Mouse (Mus musculus) right cerebral cortex, postnatal 10 days (tissue): ENCODE measurements at regions not wholly inside any gene's neighbourhood (a gene's known extent, or its start where the extent isn't known, plus 50 kb on each side); places are given as distances from the start of the nearest gene placed in this dataset.
A peak's percentile ranks its signal among the peaks of the same experiment; 100 is the strongest.

Source experiments
- DNase-seq, 2 experiments: peaks; one replicate each; pipeline ENCODE4 v3.0.0; 2021; ENCODE audit warnings: low spot score in 2 of 2

GRCm38 (mm10) chr13:47748906-47749305 is 512.1 kb upstream of the Id4 start:
- DNase-seq = no peak

DNA sequence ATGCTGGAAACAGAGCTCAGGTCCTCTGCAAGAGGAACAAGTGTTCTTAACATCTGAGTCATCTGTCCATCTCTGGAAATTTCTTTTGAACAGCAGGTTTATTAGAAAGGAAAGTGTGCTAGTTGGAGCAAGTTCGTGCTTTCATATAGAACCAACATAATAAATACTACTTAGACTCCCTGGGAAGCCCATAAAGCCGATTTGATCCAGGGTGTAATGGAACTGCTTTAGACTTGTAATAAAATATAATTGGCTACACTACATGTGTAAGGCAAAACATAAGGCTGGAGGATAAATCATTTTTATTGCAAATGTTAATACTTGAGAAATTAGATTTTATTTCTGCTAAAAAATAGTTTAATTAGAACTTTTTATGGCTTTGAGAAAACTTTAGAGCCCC is 510.0 kb upstream of the Id4 start:
- DNase-seq = no peak

GRCm38 (mm10) chr13:47764802-47765597 is 496.0 kb upstream of the Id4 start:
- no peak for DNase-seq

- no peak for DNase-seq
Measured at GRCm38 (mm10) chr13:47768963-47769527, 492.0 kb upstream of the Id4 start.

GRCm38 (mm10) chr13:47777206-47778099 is 483.6 kb upstream of the Id4 start:
- no peak for DNase-seq

DNA sequence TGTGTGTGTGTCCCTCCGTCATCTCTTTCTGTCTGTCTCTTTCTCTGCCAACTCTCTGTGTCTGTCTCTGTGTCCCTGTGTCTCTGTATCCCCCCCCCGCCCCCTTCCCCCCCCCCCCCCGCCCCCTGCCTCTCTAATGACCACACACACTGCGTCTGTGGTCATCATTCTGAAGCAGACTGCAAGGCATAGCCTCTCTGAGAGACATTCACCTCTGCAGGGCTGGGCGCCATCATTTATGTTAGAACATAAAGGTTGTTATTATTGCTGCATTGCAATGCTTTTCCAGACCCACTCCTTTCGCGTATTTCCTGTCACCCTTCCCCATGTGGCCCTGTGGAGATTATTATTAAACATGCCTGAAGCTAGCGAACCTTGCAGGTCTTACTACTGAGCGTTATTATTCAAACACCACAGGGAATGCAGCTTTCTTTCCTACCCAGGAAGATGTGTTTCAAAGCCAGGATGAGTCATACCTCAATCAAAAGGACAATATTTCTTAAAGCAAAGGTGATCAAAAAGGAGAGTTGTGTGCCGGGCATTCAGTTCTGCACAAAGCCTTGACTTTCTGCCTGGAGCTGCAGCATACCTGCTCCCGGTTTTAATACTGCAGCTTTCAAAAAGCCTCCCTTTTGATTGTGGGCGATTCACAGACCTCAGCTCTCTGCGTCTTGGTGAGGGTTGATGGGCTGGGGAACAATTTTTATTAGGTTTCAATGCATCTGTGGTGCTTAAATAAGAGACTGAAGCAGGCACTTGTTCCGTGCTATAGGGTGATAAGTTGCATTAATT is 482.6 kb upstream of the Id4 start:
- DNase-seq = no peak

GRCm38 (mm10) chr13:47784406-47784805 is 476.6 kb upstream of the Id4 start:
- DNase-seq = no peak

DNA sequence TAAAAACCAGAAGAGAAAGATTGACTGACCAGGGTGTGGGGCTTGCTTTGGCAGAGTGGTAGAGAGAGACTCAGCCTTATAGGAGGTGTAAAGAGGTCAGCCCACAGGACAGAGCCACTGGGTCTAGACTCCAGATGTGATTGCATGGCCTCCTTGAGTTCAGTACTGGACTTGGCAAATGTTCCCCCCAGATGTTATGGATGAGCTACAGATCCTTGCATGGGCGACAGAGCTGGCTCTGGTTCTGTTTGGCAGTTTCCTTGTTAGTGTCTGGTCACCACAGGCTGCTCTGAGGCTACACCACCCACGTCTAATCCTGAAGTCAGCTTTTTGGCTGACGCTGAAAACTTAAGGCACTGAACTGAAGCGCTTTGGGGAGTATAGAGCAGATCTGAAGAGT is 463.2 kb upstream of the Id4 start:
- DNase-seq = no peak

- DNase-seq = no peak
Measured at GRCm38 (mm10) chr13:47811711-47812415, 449.2 kb upstream of the Id4 start.

DNA sequence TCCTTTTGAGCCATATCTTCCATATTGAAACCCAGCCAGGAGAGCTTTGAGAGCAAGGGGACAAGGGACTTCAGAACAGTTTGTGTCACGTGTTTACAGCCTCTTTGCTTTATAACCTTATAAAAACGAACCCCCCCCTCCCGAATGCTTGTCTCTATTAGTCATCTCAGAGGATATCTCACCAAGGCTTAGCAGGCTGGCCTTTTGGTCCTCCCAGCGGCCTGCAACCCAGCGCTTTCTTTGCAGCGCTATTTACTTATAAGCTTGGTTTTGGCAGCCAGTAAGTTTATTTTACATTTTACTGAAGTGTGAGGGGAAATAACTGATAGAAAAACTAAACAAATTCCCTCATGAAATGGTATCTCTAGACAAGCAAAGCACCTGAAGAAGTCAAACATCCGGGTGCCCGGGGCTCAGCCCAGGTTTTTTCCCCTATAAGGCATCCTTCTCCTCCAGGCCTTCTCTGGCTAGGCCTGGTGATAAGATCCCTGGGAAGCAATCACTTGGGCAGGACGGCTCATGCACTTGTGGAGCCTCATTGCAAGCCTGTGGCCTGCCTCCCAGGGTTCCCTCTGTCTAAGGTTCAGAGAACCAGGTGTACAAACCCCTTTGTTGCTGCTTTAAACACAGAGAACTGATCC is 442.0 kb upstream of the Id4 start:
- DNase-seq = no peak

GRCm38 (mm10) chr13:47836491-47836890 is 424.5 kb upstream of the Id4 start:
- DNase-seq = peak; percentile 48 to 64

DNA sequence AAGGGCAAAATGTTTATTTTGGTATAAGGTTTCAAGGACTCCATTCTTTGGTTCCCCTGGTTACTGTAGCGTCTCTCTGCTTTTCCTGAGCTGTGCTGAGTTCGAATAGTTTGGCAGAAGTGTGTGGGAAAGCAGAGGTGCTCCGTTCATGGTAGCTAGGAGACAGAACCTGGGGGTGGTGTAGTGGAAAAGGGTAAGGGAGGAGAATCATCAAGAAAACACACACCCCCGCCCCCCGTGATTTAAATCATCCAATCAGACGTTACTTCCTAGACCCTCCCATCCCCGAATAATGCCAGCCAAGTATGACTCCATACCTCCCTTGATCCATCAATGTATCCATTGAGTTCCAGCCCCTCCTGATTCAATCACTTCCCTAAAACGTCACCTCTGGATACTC is 418.6 kb upstream of the Id4 start:
- peak; percentile 29 to 36 for DNase-seq

GRCm38 (mm10) chr13:47843011-47843410 is 418.0 kb upstream of the Id4 start:
- DNase-seq = no peak

GRCm38 (mm10) chr13:47843541-47844267 is 417.3 kb upstream of the Id4 start:
- peak in 1 of 2 experiments; percentile 25 for DNase-seq

- no peak for DNase-seq
Measured at GRCm38 (mm10) chr13:47846713-47847112, 414.3 kb upstream of the Id4 start.

DNA sequence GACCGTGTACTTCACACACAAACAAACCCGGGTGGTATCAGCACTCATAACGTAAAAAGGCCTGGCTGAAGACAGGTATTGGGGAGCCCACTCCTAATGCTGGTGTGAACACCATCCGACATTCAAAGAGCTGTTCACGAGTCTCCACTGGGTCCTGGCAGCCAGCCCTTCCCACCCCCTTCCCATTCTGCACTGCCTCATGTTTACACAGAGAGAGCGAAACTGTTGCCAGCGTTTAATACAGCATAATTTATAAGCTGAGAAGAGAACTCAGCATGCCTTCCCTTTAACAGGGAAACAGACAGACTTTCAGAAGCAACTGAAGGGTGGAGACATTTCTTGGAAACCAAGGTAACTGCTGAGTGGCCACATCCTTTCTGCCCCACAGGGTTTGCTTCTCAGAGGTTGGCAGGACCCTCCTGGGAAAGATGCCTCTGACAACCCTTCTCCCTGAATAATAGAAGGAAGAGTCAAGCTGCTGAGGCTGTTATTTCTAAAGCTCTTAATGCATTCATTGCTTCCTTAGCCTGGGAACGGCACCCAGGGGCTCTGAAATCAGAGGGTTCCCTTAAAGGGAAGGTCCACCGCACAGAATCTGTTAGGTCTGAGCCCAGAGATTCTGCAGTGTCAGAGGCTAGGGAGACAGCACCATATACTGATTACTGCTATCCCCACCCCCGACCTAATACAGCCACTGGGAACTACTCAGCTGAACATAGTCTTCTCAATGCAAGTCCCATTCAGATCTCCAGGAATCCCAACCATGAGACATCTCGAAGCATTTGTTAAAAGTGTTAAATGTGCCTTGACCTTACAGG is 412.4 kb upstream of the Id4 start:
- DNase-seq = peak; percentile 64 to 65

DNA sequence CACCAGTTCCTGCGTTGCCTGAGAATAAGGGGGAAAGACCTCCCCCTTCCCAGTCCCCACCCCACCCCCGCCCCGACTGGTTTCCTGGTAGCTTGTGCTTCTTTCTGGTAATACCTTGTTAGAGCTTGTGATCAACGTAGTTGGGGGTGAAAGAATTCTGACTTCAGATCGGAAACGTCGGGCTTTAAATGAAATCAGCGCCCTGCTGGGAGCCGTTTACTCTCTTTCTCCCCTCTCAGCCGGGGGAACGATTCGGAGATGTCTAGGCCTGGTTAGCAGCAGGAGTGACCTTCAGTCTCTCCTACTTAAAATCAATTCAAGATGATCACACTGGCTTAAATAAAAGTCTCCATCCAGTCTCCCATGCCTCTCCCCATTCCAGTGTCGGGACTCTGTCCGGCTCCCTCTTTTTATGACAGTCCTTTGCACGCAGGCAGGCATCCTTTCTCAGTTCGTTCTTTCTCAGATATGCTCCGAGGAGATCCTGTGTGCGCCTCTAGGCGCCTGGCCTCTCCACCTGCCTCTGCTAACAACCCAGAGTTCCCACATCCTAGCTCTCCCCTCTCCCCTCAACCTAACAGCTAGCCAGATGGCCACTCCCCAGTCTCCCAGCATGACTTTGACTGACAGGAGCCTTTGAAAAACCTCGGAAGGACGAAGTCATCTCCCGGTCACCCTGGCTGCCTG is 405.5 kb upstream of the Id4 start:
- no peak for DNase-seq

GRCm38 (mm10) chr13:47858946-47859345 is 402.1 kb upstream of the Id4 start:
- no peak for DNase-seq
